Mouse (Mus musculus) gastrocnemius, adult 8-10 months (tissue): ENCODE data around the gene Arhgap5. TPM values are rescaled to one million over a fixed set of nuclear protein-coding genes. Genes with fewer than 3 reads are reported as not detected.

ENCODE experiments used
- total RNA-seq, 4 experiments: library from RNA; stranded (reverse); gene quantifications; 2 replicates each; pipeline ENCODE4 v1.2.4; 2022

Arhgap5 gene
- total RNA-seq, 4 experiments from 2014 or later, result 44.0 to 52.5 (median 46.2) TPM

Other genes starting within 250 kb of the Arhgap5 start
- gene Akap6, start 195.4 kb downstream of the Arhgap5 start, total RNA-seq, result 10 to 100 TPM; 25.4 to 43.1 (median 33.9) TPM